Mouse (Mus musculus) natural killer cell, adult 2 months (primary cell): ENCODE data around the gene Chd4.

ENCODE experiments used
- DNase-seq, 2 experiments: peaks; one replicate each; pipeline ENCODE4 v3.0.0; 2022; ENCODE audit warnings: low spot score in 2 of 2

The Chd4 gene

GRCm38 (mm10) chr6:125090341-125091085 is 5.3 kb upstream of the Chd4 start:
- DNase-seq, result no peak

- no peak for DNase-seq
Observed at GRCm38 (mm10) chr6:125092372-125092771, 3.4 kb upstream of the Chd4 start.

- no peak for DNase-seq
Observed at GRCm38 (mm10) chr6:125094843-125095242, 938 bp upstream of the Chd4 start.

- no peak for DNase-seq
Observed at GRCm38 (mm10) chr6:125096279-125096596, 457 bp downstream of the Chd4 start.

GRCm38 (mm10) chr6:125096597-125097345 is 990 bp downstream of the Chd4 start:
- peak; percentile 28 to 48 for DNase-seq

GRCm38 (mm10) chr6:125097346-125097689 is 1.5 kb downstream of the Chd4 start:
- no peak for DNase-seq

- DNase-seq, result no peak
Observed at GRCm38 (mm10) chr6:125097951-125098350, 2.2 kb downstream of the Chd4 start.

GRCm38 (mm10) chr6:125098513-125098912 is 2.7 kb downstream of the Chd4 start:
- no peak for DNase-seq

GRCm38 (mm10) chr6:125099421-125099971 is 3.7 kb downstream of the Chd4 start:
- DNase-seq, result peak; percentile 64 to 66

- DNase-seq, result no peak
Observed at GRCm38 (mm10) chr6:125101444-125101843, 5.7 kb downstream of the Chd4 start.

- DNase-seq, result no peak
Observed at GRCm38 (mm10) chr6:125104223-125104622, 8.4 kb downstream of the Chd4 start.

GRCm38 (mm10) chr6:125107705-125108104 is 11.9 kb downstream of the Chd4 start:
- DNase-seq, result no peak

- no peak for DNase-seq
Observed at GRCm38 (mm10) chr6:125109371-125109770, 13.6 kb downstream of the Chd4 start.

- peak in 1 of 2 experiments; percentile 30 for DNase-seq
Observed at GRCm38 (mm10) chr6:125110927-125111326, 15.1 kb downstream of the Chd4 start.

- DNase-seq, result no peak
Observed at GRCm38 (mm10) chr6:125112553-125112952, 16.8 kb downstream of the Chd4 start.

- no peak for DNase-seq
Observed at GRCm38 (mm10) chr6:125119387-125119786, 23.6 kb downstream of the Chd4 start.

- no peak for DNase-seq
Observed at GRCm38 (mm10) chr6:125128724-125129123, 32.9 kb downstream of the Chd4 start.

GRCm38 (mm10) chr6:125129710-125130402 is 34.1 kb downstream of the Chd4 start:
- DNase-seq, result no peak

- DNase-seq, result peak; percentile 85 to 90
Observed at GRCm38 (mm10) chr6:125131302-125132156, 35.7 kb downstream of the Chd4 start, which contains the start of gene Nop2. Gene Nop2, plus strand, starts transcription at chr6:125131909.

- DNase-seq, result no peak
Observed at GRCm38 (mm10) chr6:125132470-125132869, 36.7 kb downstream of the Chd4 start.

GRCm38 (mm10) chr6:125137002-125137671 is 41.4 kb downstream of the Chd4 start:
- DNase-seq, result peak; percentile 16 to 42
